Mouse (Mus musculus) embryonic facial prominence, embryonic 14.5 days (tissue): ENCODE measurements at regions not wholly inside any gene's neighbourhood (a gene's known extent, or its start where the extent isn't known, plus 50 kb on each side); places are given as distances from the start of the nearest gene placed in this dataset.

Experiments used
- ATAC-seq: fragments of 200-750 bp; cut with Nextera tagmentation; 2 replicates; pipeline ENCODE4 v1.8.0; 2017; ENCODE audit warnings: low read depth, moderate number of reproducible peaks, moderate TSS enrichment
- DNase-seq: peaks from one replicate; pipeline ENCODE4 v3.0.0-alpha.2; 2015; ENCODE audit warnings: low spot score
- H3K27ac ChIP-seq: fragments of 300-500 bp; sonication (generic); replicated peaks from 2 replicates; pipeline ENCODE4 v1.5.1; 2014; ENCODE audit warnings: low read depth, mild to moderate bottlenecking, low read length, moderate library complexity
- H3K27me3 ChIP-seq: fragments of 300-500 bp; sonication (generic); replicated peaks from 2 replicates; pipeline ENCODE4 v1.6.1; 2014; ENCODE audit warnings: low read length; ENCODE audit not compliant: control insufficient read depth, insufficient read depth
- H3K36me3 ChIP-seq: fragments of 300-500 bp; sonication (generic); 2 replicates; pipeline ENCODE4 v1.6.1; 2014; ENCODE audit warnings: low read length, mixed read lengths; ENCODE audit not compliant: control insufficient read depth, insufficient read depth
- H3K4me1 ChIP-seq: fragments of 300-500 bp; sonication (generic); 2 replicates; pipeline ENCODE4 v1.6.1; 2014; ENCODE audit warnings: antibody characterized with exemption, low read length; ENCODE audit not compliant: control insufficient read depth, insufficient read depth
- H3K4me2 ChIP-seq: fragments of 300-500 bp; sonication (generic); 2 replicates; pipeline ENCODE4 v1.6.1; 2014; ENCODE audit warnings: low read depth, mild to moderate bottlenecking, low read length, moderate library complexity, mixed read lengths
- H3K4me3 ChIP-seq: fragments of 300-500 bp; sonication (generic); 2 replicates; pipeline ENCODE4 v1.5.1; 2014; ENCODE audit warnings: low read depth, mild to moderate bottlenecking, low read length
- H3K9ac ChIP-seq: fragments of 300-500 bp; sonication (generic); 2 replicates; pipeline ENCODE4 v1.6.1; 2014; ENCODE audit warnings: low read depth, mild to moderate bottlenecking, low read length, moderate library complexity, mixed read lengths
- H3K9me3 ChIP-seq: fragments of 300-500 bp; sonication (generic); 2 replicates; pipeline ENCODE4 v1.6.1; 2016; ENCODE audit warnings: low read length; ENCODE audit not compliant: control insufficient read depth
- WGBS: fragments of 180-500 bp; shearing (Covaris S2); extraction: QIAGEN DNeasy Blood & Tissue Kit; methylation state at CpG from one replicate; pipeline ENCODE4 v1.1.7; 2014; 5-methylcytosine and 5-hydroxymethylcytosine counted together

DNA sequence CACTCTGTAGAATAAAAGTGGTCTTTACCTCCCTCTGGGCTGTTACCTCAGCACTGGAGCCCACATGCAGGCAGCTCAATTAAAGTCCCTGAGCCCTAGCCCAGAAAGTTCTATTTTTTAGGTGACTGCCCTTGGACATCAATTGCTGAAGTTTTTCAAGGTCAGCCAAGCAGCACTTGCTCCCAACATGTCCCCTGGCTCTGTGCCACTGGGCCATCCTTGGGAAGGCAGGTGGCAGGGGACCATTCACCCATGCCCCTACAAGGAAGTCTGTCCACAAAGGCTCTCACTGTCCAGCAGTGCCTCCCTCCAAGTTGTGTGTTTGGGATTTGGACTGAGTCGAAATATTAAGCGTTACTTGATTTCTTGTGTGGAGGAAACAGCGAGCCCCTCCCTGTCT is 112.6 kb upstream of the Kazn start:
- DNase-seq: no peak

GRCm38 (mm10) chr4:142350986-142351385 is 111.8 kb upstream of the Kazn start:
- H3K36me3 ChIP-seq: no peaks in the 10 kb centered on the region
- no peak overlapping the region for H3K27ac ChIP-seq
- no peak for ATAC-seq
- DNase-seq: no peak
- no peak overlapping the region for H3K4me2 ChIP-seq
- 0 out of 2 replicates have a peak, but pooled peaks cover 3% of the 10 kb centered on the region for H3K4me1 ChIP-seq
- no peaks in the 10 kb centered on the region for H3K9me3 ChIP-seq
- WGBS: 93% methylated on average over 8 of the region's 8 CpGs
- no peak overlapping the region for H3K9ac ChIP-seq
- no peak overlapping the region for H3K4me3 ChIP-seq
- H3K27me3 ChIP-seq: no peaks in the 10 kb centered on the region

More for the DNA sequence above, 112.6 kb upstream of the Kazn start:
- Histone ChIP-seq H3K27me3 (no peaks in the 10 kb centered on the region), H3K4me3 (no peak overlapping the region), H3K4me2 (no peak overlapping the region), H3K36me3 (no peaks in the 10 kb centered on the region), H3K27ac (no peak overlapping the region), H3K9ac (no peak overlapping the region), H3K4me1 (no peaks in the 10 kb centered on the region), H3K9me3 (no peaks in the 10 kb centered on the region)
- no peak for ATAC-seq
- WGBS: 80% methylated on average over 3 of the region's 3 CpGs

- ATAC-seq (no peak), DNase-seq (no peak)
- Histone ChIP-seq H3K4me2 (no peak overlapping the region), H3K27me3 (no peaks in the 10 kb centered on the region), H3K9me3 (no peaks in the 10 kb centered on the region), H3K9ac (no peak overlapping the region), H3K4me1 (0 out of 2 replicates have a peak, but pooled peaks cover 3% of the 10 kb centered on the region), H3K27ac (no peak overlapping the region), H3K4me3 (no peak overlapping the region), H3K36me3 (no peaks in the 10 kb centered on the region)
- WGBS: 47% methylated on average over 6 of the region's 6 CpGs
Measured at GRCm38 (mm10) chr4:142348910-142349309, 109.7 kb upstream of the Kazn start.

DNA sequence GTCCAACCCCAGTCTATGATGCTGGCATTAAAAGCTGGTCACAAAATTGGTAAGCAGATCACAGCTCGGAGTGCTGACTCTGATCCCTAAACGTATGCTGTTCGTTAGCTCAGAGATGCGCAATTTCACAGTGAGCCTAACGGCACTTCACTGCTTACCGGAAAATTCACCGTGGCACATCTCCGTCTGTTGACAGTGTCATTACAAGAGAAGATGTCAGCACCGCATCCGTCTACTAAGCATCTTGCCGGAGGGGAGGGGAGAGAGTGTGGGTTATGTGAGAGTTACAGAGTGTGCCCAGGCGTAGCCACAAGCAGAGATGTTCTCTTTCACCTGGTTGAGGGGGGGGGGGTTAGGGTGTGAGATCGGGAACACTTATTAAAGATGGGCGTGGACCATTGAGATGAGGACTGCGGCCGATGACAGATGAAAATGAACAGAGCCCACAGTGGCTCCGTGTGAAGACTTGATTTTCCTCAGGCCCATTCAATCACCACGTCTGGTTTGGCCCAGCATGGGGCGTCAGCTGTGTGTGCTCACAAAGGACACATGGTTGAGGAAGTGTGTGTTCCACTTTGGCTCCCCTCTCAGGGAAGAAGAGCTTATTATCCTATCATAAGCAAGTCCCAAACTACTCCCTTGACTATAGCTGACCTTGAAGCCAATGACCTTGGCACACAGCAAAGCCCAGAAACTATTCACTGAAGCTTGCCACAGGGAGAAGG is 103.4 kb upstream of the Kazn start:
- WGBS: 55% methylated on average over 19 of the region's 19 CpGs
- no peak overlapping the region for H3K27ac ChIP-seq
- no peak for ATAC-seq
- H3K9me3 ChIP-seq: no peaks in the 10 kb centered on the region
- H3K4me1 ChIP-seq: 0 out of 2 replicates have a peak, but pooled peaks cover 3% of the 10 kb centered on the region
- H3K4me2 ChIP-seq: no peak overlapping the region
- H3K9ac ChIP-seq: no peak overlapping the region
- no peak overlapping the region for H3K4me3 ChIP-seq
- H3K36me3 ChIP-seq: no peaks in the 10 kb centered on the region
- no peak for DNase-seq
- no peaks in the 10 kb centered on the region for H3K27me3 ChIP-seq

- 0 out of 2 replicates have a peak, but pooled peaks cover 2% of the 10 kb centered on the region for H3K4me1 ChIP-seq
- no peaks in the 10 kb centered on the region for H3K27me3 ChIP-seq
- H3K36me3 ChIP-seq: no peaks in the 10 kb centered on the region
- no peak for ATAC-seq
- no peak overlapping the region for H3K4me3 ChIP-seq
- no peak for DNase-seq
- H3K9ac ChIP-seq: no peak overlapping the region
- no peaks in the 10 kb centered on the region for H3K9me3 ChIP-seq
- WGBS: 73% methylated on average over 4 of the region's 4 CpGs
- no peak overlapping the region for H3K4me2 ChIP-seq
- no peak overlapping the region for H3K27ac ChIP-seq
Measured at GRCm38 (mm10) chr4:142341305-142341704, 102.1 kb upstream of the Kazn start.

DNA sequence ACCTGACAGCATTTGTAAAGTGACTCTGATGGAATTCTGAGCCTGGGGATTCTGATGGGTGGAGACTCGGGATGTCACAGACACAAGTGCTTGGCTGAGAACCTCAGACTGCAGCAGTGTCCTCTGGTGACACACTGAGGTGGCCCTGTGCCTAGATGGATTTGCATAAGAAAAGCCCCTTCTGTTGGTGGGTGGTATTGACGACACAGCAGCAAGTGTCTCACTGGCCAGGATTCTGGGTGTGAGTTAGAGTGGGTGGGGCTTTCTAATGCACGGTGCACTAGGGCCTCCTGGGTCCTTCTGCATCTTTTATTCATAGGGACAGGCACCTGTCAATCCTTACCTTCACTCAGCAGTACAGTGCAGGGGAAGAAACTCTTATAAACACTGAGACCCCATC is 100.9 kb upstream of the Kazn start:
- ATAC-seq (no peak), DNase-seq (no peak)
- H3K27me3 ChIP-seq: no peaks in the 10 kb centered on the region
- H3K36me3 ChIP-seq: no peaks in the 10 kb centered on the region
- WGBS: 21% methylated on average over 3 of the region's 3 CpGs
- no peak overlapping the region for H3K4me2 ChIP-seq
- H3K9ac ChIP-seq: no peak overlapping the region
- H3K9me3 ChIP-seq: no peaks in the 10 kb centered on the region
- no peak overlapping the region for H3K4me3 ChIP-seq
- H3K27ac ChIP-seq: no peak overlapping the region
- H3K4me1 ChIP-seq: no peaks in the 10 kb centered on the region

DNA sequence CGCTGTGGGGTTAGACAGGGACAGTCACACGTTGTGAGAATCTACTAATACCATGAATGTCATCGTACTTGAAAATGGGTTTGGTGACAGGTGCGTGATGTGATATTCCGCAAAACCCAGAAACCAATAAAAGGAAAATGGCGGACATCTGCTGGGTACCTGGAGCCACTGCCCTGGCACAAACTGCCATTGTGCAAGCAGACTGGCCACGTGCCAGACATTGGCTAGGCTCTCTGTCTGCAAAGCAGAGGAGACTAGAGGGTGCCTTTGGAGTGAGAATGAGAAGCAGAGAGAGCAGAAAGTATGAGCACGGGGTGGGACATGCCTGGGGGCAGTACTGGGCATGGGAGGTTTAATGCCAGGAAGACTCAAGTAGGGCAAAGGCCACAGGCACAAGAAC is 98.5 kb upstream of the Kazn start:
- Histone ChIP-seq H3K27ac (no peak overlapping the region), H3K4me2 (no peak overlapping the region), H3K9ac (no peak overlapping the region), H3K9me3 (no peaks in the 10 kb centered on the region), H3K27me3 (no peaks in the 10 kb centered on the region), H3K4me3 (no peak overlapping the region), H3K36me3 (no peaks in the 10 kb centered on the region), H3K4me1 (no peaks in the 10 kb centered on the region)
- ATAC-seq (no peak), DNase-seq (no peak)
- WGBS: 86% methylated on average over 8 of the region's 8 CpGs

DNA sequence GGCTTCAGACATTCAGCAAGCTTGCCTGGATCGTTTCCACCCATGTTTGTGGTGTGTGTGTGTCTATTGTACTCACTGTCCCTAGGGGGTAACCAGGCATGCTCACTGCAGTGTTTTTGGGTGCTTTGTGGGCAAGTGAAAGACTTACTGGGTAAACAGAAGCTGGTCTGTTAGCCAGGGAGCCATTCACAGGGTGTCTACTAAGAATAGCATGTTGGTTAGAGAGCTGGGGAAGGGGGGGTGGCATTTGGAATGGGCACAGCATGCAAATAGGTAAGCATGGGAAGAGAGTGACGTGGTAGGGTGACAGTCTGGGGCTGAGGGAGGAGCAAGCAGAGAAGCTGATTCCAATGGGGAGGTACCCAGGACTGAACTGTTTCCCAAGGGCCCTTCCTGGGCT is 97.7 kb upstream of the Kazn start:
- no peaks in the 10 kb centered on the region for H3K9me3 ChIP-seq
- DNase-seq: no peak
- H3K4me1 ChIP-seq: no peaks in the 10 kb centered on the region
- ATAC-seq: no peak
- H3K4me2 ChIP-seq: no peak overlapping the region
- no peaks in the 10 kb centered on the region for H3K36me3 ChIP-seq
- H3K27ac ChIP-seq: no peak overlapping the region
- no peaks in the 10 kb centered on the region for H3K27me3 ChIP-seq
- WGBS: 51% methylated on average over 2 of the region's 2 CpGs
- H3K4me3 ChIP-seq: no peak overlapping the region
- no peak overlapping the region for H3K9ac ChIP-seq

DNA sequence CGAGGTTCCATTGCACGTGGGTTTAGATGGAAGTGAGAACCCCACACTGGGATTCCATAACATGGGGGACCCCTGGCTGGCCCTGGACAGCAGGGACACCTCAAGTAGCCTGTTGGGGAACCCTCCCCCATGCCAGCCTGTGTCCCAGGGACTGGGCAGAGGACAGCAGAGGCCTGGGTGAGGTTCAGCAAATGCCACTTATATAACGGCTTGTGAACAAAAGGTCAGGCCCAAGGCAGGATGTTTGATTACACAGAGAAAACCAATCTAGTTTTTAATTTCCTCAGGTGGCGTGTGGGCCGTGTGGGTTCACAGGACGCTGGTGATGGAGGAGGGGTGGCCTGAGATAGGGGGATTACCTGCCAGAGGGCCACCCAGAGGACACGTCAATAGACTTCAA is 94.9 kb upstream of the Kazn start:
- 84% methylated on average over 7 of the region's 7 CpGs for WGBS
- Histone ChIP-seq H3K4me2 (no peak overlapping the region), H3K4me1 (no peaks in the 10 kb centered on the region), H3K9me3 (peaks cover 5% of the 10 kb centered on the region; the same call in 1 of the 2 replicates), H3K4me3 (no peak overlapping the region), H3K27me3 (no peaks in the 10 kb centered on the region), H3K27ac (no peak overlapping the region), H3K9ac (no peak overlapping the region), H3K36me3 (no peaks in the 10 kb centered on the region)
- ATAC-seq (no peak), DNase-seq (no peak)
